Mouse (Mus musculus) MEL (cell line): ENCODE data around the gene Scamp2. TPM values are rescaled to one million over a fixed set of nuclear protein-coding genes. Genes with fewer than 3 reads are reported as not detected.

ENCODE experiments used
- DNase-seq: peaks from one replicate; pipeline ENCODE4 v3.0.0; 2011; ENCODE audit warnings: low read depth, low spot score
- H3K27ac ChIP-seq: 2 replicates; pipeline ENCODE4 v1.5.1; 2012; ENCODE audit warnings: low read depth, mild to moderate bottlenecking, control low read depth, low read length, moderate library complexity; ENCODE audit not compliant: control insufficient read depth
- H3K27me3 ChIP-seq, 2 experiments: fragments of 150-350 bp in 1 of 2; sonication (generic) in 1 of 2; 2 replicates each; pipeline ENCODE4 v1.6.1; 2012; ENCODE audit warnings: low read length in 2 of 2, mild to moderate bottlenecking in 2 of 2, improper control_type of control experiment in 1 of 2, moderate library complexity in 1 of 2; ENCODE audit not compliant: insufficient read depth in 2 of 2, control insufficient read depth in 1 of 2
- H3K36me3 ChIP-seq, 2 experiments: 2 replicates each; pipeline ENCODE4 v1.6.1; 2012 to 2014; ENCODE audit warnings: low read length in 2 of 2, improper control_type of control experiment in 1 of 2, inconsistent platforms in 1 of 2, mild to moderate bottlenecking in 1 of 2; ENCODE audit not compliant: insufficient read depth in 2 of 2, control insufficient read depth in 1 of 2
- H3K4me1 ChIP-seq, 2 experiments: fragments of 150-350 bp in 1 of 2; sonication (generic) in 1 of 2; 2 replicates each; pipeline ENCODE4 v1.6.1; 2012; ENCODE audit warnings: low read length in 2 of 2, improper control_type of control experiment in 1 of 2, mild to moderate bottlenecking in 1 of 2; ENCODE audit not compliant: insufficient read depth in 2 of 2, control insufficient read depth in 1 of 2
- H3K4me3 ChIP-seq, 2 experiments: fragments of 150-350 bp in 1 of 2; sonication (generic) in 1 of 2; 2 replicates each; pipeline ENCODE4 v1.5.1; 2012; ENCODE audit warnings: low read depth in 2 of 2, low read length in 2 of 2, mild to moderate bottlenecking in 2 of 2, moderate library complexity in 2 of 2, control low read depth in 1 of 2, improper control_type of control experiment in 1 of 2; ENCODE audit not compliant: control insufficient read depth in 1 of 2, insufficient read depth in 1 of 2
- H3K79me2 ChIP-seq: 2 replicates; pipeline ENCODE4 v1.6.1; 2012; ENCODE audit warnings: mild to moderate bottlenecking, low read length, moderate library complexity; ENCODE audit not compliant: control insufficient read depth, poor library complexity, insufficient read depth
- H3K9ac ChIP-seq: 2 replicates; pipeline ENCODE4 v1.6.1; 2012; ENCODE audit warnings: low read depth, mild to moderate bottlenecking, control low read depth, low read length, moderate library complexity; ENCODE audit not compliant: control insufficient read depth, poor library complexity, severe bottlenecking
- H3K9me3 ChIP-seq: fragments of 150-350 bp; sonication (generic); replicated peaks from 2 replicates; pipeline ENCODE4 v1.6.1; 2012; ENCODE audit warnings: mild to moderate bottlenecking, low read length, improper control_type of control experiment, moderate library complexity; ENCODE audit not compliant: insufficient read depth
- BHLHE40 ChIP-seq: IDR thresholded peaks from 2 replicates; pipeline ENCODE4 v1.6.1; 2012; ENCODE audit warnings: low read depth, mild to moderate bottlenecking, inconsistent platforms, low read length, improper control_type of control experiment, borderline replicate concordance
- EP300 ChIP-seq, 2 experiments: IDR thresholded peaks; 2 replicates each; pipeline ENCODE4 v1.6.1; 2011; ENCODE audit warnings: improper control_type of control experiment in 2 of 2, low read length in 2 of 2, low read depth in 1 of 2, mild to moderate bottlenecking in 1 of 2
- ETS1 ChIP-seq: IDR thresholded peaks from 2 replicates; pipeline ENCODE4 v1.6.1; 2012; ENCODE audit warnings: low read depth, mild to moderate bottlenecking, inconsistent platforms, low read length, improper control_type of control experiment, moderate library complexity
- GABPA ChIP-seq: IDR thresholded peaks from 2 replicates; pipeline ENCODE4 v1.6.1; 2012; ENCODE audit warnings: low read depth, mild to moderate bottlenecking, inconsistent platforms, low read length, improper control_type of control experiment, moderate library complexity
- GATA1 ChIP-seq: IDR thresholded peaks from 2 replicates; pipeline ENCODE4 v1.6.1; 2011; ENCODE audit warnings: low read depth, low read length, improper control_type of control experiment
- HCFC1 ChIP-seq: IDR thresholded peaks from 2 replicates; pipeline ENCODE4 v1.6.1; 2012; ENCODE audit warnings: low read depth, mild to moderate bottlenecking, inconsistent platforms, low read length, improper control_type of control experiment, moderate library complexity
- KAT2A ChIP-seq: conservative IDR thresholded peaks from 2 replicates; pipeline ENCODE4 v1.6.1; 2012; ENCODE audit warnings: low read depth, low read length, improper control_type of control experiment, inconsistent platforms
- MAZ ChIP-seq: IDR thresholded peaks from 2 replicates; pipeline ENCODE4 v1.6.1; 2012; ENCODE audit warnings: low read depth, mild to moderate bottlenecking, inconsistent platforms, low read length, improper control_type of control experiment
- MEF2A ChIP-seq: IDR thresholded peaks from 2 replicates; pipeline ENCODE4 v1.6.1; 2014; ENCODE audit warnings: low read depth, mild to moderate bottlenecking, inconsistent platforms, low read length, improper control_type of control experiment; ENCODE audit not compliant: poor library complexity, insufficient replicate concordance, severe bottlenecking; ENCODE audit errors: extremely low read depth
- MYB ChIP-seq: IDR thresholded peaks from 2 replicates; pipeline ENCODE4 v1.6.1; 2011; ENCODE audit warnings: mild to moderate bottlenecking, low read depth, low read length, improper control_type of control experiment
- MYC ChIP-seq: IDR thresholded peaks from 2 replicates; pipeline ENCODE4 v1.6.1; 2011; ENCODE audit warnings: low read depth, mild to moderate bottlenecking, low read length, improper control_type of control experiment, moderate library complexity
- NRF1 ChIP-seq: IDR thresholded peaks from 2 replicates; pipeline ENCODE4 v1.6.1; 2014; ENCODE audit warnings: low read depth, mild to moderate bottlenecking, inconsistent platforms, low read length, improper control_type of control experiment, moderate library complexity; ENCODE audit not compliant: poor library complexity, insufficient read depth, severe bottlenecking
- POLR2A ChIP-seq, 2 experiments: IDR thresholded peaks; 2 replicates each; pipeline ENCODE4 v1.6.1; 2011 to 2012; ENCODE audit warnings: low read length in 2 of 2, mild to moderate bottlenecking in 2 of 2, control low read depth in 1 of 2, improper control_type of control experiment in 1 of 2, low read depth in 1 of 2, moderate library complexity in 1 of 2; ENCODE audit not compliant: control insufficient read depth in 1 of 2, insufficient read depth in 1 of 2, poor library complexity in 1 of 2
- RCOR1 ChIP-seq: IDR thresholded peaks from 2 replicates; pipeline ENCODE4 v1.6.1; 2012; ENCODE audit warnings: low read depth, mild to moderate bottlenecking, inconsistent platforms, low read length, improper control_type of control experiment
- SIN3A ChIP-seq: IDR thresholded peaks from 2 replicates; pipeline ENCODE4 v1.6.1; 2012; ENCODE audit warnings: low read length, improper control_type of control experiment, inconsistent platforms
- SMC3 ChIP-seq: IDR thresholded peaks from 2 replicates; pipeline ENCODE4 v1.6.1; 2011; ENCODE audit warnings: low read depth, low read length, improper control_type of control experiment
- UBTF ChIP-seq: IDR thresholded peaks from 2 replicates; pipeline ENCODE4 v1.6.1; 2012; ENCODE audit warnings: low read depth, mild to moderate bottlenecking, inconsistent platforms, low read length, improper control_type of control experiment, moderate library complexity, borderline replicate concordance; ENCODE audit not compliant: insufficient read depth
- USF2 ChIP-seq, 2 experiments: IDR thresholded peaks; 2 replicates each; pipeline ENCODE4 v1.6.1; 2011 to 2012; ENCODE audit warnings: improper control_type of control experiment in 2 of 2, low read length in 2 of 2, borderline replicate concordance in 1 of 2, inconsistent platforms in 1 of 2, low read depth in 1 of 2, mild to moderate bottlenecking in 1 of 2; ENCODE audit not compliant: insufficient read depth in 1 of 2
- ZMIZ1 ChIP-seq: IDR thresholded peaks from 2 replicates; pipeline ENCODE4 v1.6.1; 2012; ENCODE audit warnings: low read depth, mild to moderate bottlenecking, inconsistent platforms, low read length, improper control_type of control experiment, moderate library complexity
- polyA plus RNA-seq, 2 experiments: library from polyadenylated mRNA; stranded (reverse) in 1 of 2; unstranded in 1 of 2; fragments of >175 nt in 1 of 2; fragments of >200 nt in 1 of 2; gene quantifications; 2 replicates each; pipeline versions ENCODE4 v1.2.1 to v1.2.4; 2012; ENCODE audit warnings: low replicate concordance in 2 of 2, low read depth in 1 of 2; ENCODE audit not compliant: insufficient read length in 2 of 2, insufficient read depth in 1 of 2, missing spikeins in 1 of 2
- total RNA-seq: library from RNA; depleted of rRNA; stranded (reverse); fragments of 300-350 nt; gene quantifications from 2 replicates; pipeline ENCODE4 v1.2.3, GENCODE M21; 2012

Scamp2 gene
- total and polyA plus RNA-seq, 3 experiments = 35.4 to 51.4 TPM; not detected in 1

DNA sequence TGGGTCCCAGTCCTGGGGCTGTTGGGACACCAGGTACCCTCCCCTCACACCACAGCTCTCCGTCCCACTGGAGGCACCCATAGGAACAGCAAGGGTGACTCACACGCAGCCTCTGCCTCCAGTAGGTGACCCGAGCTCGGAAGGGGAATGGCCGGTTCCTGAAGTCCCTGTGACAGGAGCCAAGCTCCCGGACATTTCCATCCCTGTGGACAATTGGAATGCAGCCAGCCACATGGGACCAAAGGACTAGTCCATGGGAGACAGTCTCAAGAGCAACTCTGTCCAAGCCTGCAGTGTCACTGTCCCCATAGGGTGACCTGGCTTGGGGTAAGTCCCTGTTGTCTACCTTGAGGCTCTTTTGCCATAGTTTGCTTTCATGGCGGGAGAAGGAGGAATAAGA, 53.2 kb downstream of the Scamp2 start:
- Histone ChIP-seq H3K79me2 (no peaks in the 10 kb centered on the region), H3K27ac (no peak overlapping the region), H3K36me3 (no peaks in the 10 kb centered on the region), H3K9me3 (no peaks in the 10 kb centered on the region), H3K27me3 (peaks cover 0 to 4% of the 10 kb centered on the region in 2 experiments; a peak in 3 of 4 replicates), H3K4me1 (peaks cover 0 to 4% of the 10 kb centered on the region in 2 experiments; a peak in 1 of 4 replicates), H3K4me3 (no peak overlapping the region), H3K9ac (no peak overlapping the region)
- DNase-seq = no peak
- TF ChIP-seq MYC (no peak), NRF1 (no peak), ETS1 (no peak), GATA1 (no peak), ZMIZ1 (no peak), POLR2A (IDR thresholded peaks at IDR 0.05; ENCODE audit: control insufficient read depth in 1 of 2, insufficient read depth in 1 of 2, low read depth in 1 of 2, low read length in 2 of 2, poor library complexity in 1 of 2) (no peak), RCOR1 (no peak), GABPA (no peak), MEF2A (no peak), MAZ (no peak)

DNA sequence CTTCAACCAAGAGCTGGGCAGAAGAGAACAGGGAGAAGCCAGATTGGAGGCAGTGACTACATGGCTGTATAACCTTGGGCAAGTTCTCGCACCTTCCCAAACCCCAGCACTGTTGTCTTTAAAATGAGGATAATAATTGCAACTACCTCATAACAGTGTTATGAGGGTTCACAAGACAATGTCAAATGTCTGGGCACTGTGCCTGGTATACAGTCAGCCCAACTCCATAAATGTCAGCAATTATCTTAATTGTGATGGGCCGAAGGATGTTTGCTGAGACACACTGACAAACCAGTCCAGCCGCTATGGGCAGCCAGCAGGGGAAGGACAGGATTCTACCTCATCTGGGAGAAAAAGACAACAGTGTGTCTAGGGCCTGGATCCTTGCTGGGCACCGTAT, 54.0 kb downstream of the Scamp2 start:
- no peak overlapping the region for H3K4me3 ChIP-seq
- peaks cover 0 to 5% of the 10 kb centered on the region in 2 experiments; a peak in 1 of 4 replicates for H3K4me1 ChIP-seq
- no peak for TF ChIP-seq UBTF
- no peak for TF ChIP-seq ZMIZ1
- TF ChIP-seq KAT2A = no peak
- no peak for TF ChIP-seq MYB
- TF ChIP-seq SIN3A = no peak
- TF ChIP-seq POLR2A (IDR thresholded peaks at IDR 0.05; ENCODE audit: control insufficient read depth in 1 of 2, insufficient read depth in 1 of 2, low read depth in 1 of 2, low read length in 2 of 2, poor library complexity in 1 of 2) = no peak
- TF ChIP-seq SMC3 = no peak
- no peak for TF ChIP-seq BHLHE40
- TF ChIP-seq USF2 (IDR thresholded peaks at IDR 0.05; ENCODE audit: borderline replicate concordance in 1 of 2, insufficient read depth in 1 of 2, low read depth in 1 of 2, low read length in 2 of 2) = no peak
- TF ChIP-seq EP300 (IDR thresholded peaks at IDR 0.05; ENCODE audit: low read depth in 1 of 2, low read length in 2 of 2) = no peak
- no peak for TF ChIP-seq MEF2A
- TF ChIP-seq HCFC1 = no peak
- no peaks in the 10 kb centered on the region for H3K79me2 ChIP-seq
- H3K9me3 ChIP-seq = no peaks in the 10 kb centered on the region
- no peak overlapping the region for H3K9ac ChIP-seq
- H3K36me3 ChIP-seq = no peaks in the 10 kb centered on the region
- DNase-seq = no peak
- H3K27ac ChIP-seq = no peak overlapping the region
- H3K27me3 ChIP-seq = peaks cover 0 to 4% of the 10 kb centered on the region in 2 experiments; a peak in 3 of 4 replicates
